Mouse (Mus musculus): ENCODE measurements around the gene Phactr4.

Gene Phactr4

DNA sequence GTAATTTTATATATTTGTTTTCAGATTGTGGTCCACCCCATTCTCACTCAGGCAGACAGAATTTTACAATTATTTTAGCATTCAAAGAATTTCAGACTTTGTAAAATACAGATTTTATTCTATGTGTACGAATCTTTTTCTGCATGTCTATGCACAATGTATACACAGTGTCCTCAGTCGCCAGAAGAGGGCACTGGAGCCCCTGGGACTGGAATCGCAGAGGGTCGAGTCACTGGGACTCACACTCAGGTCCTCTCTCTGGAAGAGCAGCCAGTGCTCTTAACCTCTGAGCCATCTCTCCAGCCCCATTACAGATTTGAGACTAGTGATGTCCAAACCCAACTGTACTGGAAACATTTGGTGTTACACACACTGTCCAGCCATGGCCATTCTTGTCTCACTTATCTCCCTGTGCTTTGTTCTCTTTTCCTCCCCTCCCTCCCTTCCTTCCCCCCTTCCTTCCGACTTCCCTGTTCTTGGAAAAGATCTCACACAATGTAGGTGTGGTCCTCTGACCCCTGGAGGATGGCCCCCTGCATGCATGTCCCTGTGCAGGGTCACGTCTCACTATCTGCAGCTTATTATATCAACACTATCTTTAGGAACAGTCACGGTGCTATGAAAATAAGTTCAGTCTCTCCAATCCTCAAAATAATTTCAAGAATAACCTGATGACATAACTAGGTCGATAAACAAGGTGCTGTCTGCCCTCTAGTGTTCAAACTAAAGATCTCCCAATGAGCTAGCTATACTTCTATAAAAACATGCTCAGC is 10.8 kb downstream of the Phactr4 start:
- WGBS: 39% methylated on average over 8 of the region's 8 CpGs

DNA sequence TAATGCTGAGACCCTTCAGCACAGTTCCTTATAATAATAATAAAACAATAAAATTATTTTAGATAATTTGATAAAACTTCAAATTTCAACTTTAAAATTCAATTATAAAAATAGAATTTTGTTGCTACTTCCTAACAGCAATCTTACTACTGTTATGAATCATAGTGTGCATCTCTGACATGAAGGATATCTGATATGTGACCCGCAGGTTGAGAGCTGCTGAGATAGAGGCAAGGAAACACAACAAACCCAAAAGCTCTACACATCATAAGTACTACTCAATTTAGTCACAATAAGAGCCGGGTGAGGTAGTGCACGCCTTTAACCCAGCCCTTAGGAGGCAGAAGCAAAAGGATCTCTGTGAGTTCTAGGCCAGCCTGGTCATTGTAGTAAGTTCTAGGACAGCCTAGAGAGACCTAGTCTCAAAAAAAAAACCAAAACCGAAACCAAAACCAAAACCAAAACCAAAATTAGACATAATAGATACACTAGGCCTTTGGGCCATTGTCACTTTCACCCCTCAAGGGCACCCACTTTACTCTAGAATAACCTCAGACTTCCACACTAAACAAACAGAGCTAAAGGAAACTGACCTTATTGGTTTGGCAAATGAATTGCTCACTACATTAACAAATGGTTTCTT is 12.6 kb downstream of the Phactr4 start:
- 91% methylated on average over 4 of the region's 4 CpGs for WGBS

- WGBS: 83% methylated on average over 13 of the region's 13 CpGs
These were observed 15.7 kb downstream of the Phactr4 start for GRCm38 (mm10) chr4:132406393-132407189.

GRCm38 (mm10) chr4:132404588-132404987 is 17.7 kb downstream of the Phactr4 start:
- 82% methylated on average over 5 of the region's 5 CpGs for WGBS

GRCm38 (mm10) chr4:132403063-132403660 is 19.1 kb downstream of the Phactr4 start:
- WGBS: 42% methylated on average over 5 of the region's 5 CpGs

GRCm38 (mm10) chr4:132401016-132401415 is 21.3 kb downstream of the Phactr4 start:
- 96% methylated on average over 9 of the region's 9 CpGs for WGBS

DNA sequence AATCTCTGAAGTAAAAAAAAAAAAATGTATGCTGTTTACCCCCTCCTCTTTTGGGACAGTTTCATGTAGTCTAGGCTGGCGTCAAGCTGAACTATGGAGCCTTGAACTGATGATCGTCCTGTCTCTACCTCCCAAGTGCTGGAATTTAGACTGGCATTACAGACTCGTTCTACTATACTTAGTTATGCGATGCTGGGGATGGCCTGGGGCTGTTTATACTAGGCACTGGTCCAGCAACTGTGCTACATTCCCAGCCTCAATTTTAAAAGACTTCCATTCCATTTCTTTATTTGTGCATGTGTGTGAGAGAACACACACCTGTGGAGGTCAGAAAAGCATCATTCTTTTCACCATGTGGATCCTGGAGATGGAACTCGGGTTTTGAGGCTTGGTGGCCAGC is 23.4 kb downstream of the Phactr4 start:
- 67% methylated on average over 5 of the region's 5 CpGs for WGBS

GRCm38 (mm10) chr4:132398045-132398774 is 24.1 kb downstream of the Phactr4 start:
- 30% methylated on average over 11 of the region's 11 CpGs for WGBS

GRCm38 (mm10) chr4:132397120-132397519 is 25.2 kb downstream of the Phactr4 start:
- 92% methylated on average over 3 of the region's 3 CpGs for WGBS

GRCm38 (mm10) chr4:132396251-132396650 is 26.0 kb downstream of the Phactr4 start:
- 97% methylated on average over 7 of the region's 7 CpGs for WGBS

GRCm38 (mm10) chr4:132391063-132391740 is 31.1 kb downstream of the Phactr4 start:
- WGBS: 96% methylated on average over 8 of the region's 8 CpGs

GRCm38 (mm10) chr4:132389302-132389701 is 33.0 kb downstream of the Phactr4 start:
- 94% methylated on average over 4 of the region's 4 CpGs for WGBS

GRCm38 (mm10) chr4:132387617-132388016 is 34.7 kb downstream of the Phactr4 start:
- WGBS: 73% methylated on average over 5 of the region's 5 CpGs

DNA sequence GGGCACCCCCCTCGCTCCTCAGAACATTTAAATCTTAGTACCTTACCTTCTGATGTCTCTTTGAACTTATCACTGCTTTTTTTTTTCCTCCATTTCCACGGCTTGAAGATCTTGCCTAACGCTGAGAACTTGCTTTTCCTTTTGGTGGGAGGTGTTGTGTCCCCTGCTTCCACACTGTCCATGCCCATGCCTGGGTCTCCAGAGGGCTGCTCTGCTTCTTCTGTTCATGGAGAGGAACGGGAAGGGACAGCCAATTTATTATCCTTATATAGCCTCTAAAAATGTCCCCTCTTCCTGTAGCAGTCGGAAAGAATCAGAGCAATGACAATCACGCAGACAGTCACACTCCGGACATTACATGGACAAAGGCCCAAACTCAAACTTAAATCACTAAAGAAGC is 35.4 kb downstream of the Phactr4 start:
- WGBS: 82% methylated on average over 7 of the region's 7 CpGs

DNA sequence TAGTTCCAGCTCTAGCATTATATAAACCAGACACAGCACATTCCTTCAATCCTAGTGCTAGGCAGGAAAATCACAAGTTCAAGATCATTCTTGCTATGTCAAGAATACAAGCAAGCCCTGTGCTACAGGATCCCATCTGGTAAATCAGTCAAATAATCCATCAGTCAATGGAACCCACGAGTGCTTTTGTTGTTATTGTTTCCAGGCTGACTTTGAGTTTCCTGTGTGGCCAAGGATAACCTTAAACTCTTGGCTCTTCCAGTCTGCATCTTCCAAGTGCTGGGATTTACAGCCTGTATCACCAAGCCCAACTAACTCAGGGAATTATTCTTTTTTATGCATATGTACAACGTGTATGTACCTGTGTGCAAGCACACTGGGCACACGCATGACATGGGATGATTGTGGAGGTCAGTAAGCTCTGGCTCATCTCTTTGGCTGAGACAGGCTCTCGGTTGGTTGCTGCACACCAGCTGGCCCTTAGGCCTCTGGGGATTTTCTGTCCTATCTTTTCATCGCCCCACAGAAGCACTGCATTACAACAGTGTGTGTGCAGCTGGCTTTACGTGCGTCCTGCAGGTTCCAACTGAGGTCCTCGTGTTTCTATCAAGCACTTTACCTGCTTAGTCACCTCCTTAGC is 36.4 kb downstream of the Phactr4 start:
- WGBS: 80% methylated on average over 8 of the region's 8 CpGs

- 92% methylated on average over 3 of the region's 3 CpGs for WGBS
These were observed 38.8 kb downstream of the Phactr4 start for GRCm38 (mm10) chr4:132383455-132383854.

DNA sequence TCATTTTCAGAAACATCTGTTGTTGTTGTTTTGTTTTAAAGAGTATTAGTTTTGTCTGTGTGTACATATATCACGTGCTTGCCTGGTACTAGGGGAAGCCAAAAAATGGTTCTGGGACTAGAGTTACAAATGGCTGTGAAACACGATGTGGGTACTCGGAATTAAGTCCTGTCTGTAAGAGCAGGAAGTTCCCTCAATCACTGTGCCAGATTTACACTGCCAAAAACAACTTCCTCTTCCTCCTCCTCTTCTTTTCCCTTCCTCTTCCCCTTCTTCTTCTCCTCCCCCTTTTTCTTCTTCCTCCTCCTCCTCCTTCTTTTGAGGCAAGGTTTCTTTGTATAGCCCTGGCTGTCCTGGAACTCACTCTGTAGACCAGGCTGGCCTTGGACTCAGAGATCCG is 40.0 kb downstream of the Phactr4 start:
- WGBS: 71% methylated on average over 4 of the region's 4 CpGs

GRCm38 (mm10) chr4:132380965-132381616 is 41.2 kb downstream of the Phactr4 start:
- WGBS: 94% methylated on average over 2 of the region's 2 CpGs

DNA sequence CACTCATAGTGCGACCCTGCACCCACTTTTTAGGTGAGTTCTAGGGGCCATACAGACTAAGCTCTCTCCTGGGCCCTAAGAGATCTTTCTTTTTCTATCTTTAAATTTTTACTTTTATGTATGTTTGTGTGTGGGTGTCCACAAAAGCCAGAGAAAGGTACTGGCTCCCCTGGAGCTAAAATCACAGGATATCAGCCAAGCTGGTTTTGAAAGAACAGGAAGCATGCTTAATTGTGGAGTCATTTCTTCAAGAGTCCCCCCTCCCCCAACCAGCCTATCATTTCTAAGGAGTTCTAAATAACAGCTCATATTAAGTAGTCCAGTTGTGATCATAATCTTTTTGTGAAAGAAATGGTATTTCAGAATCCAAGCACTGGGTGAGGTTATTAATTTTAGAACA is 48.5 kb downstream of the Phactr4 start:
- 100% methylated on average over 1 of the region's 1 CpGs for WGBS
